Mouse (Mus musculus) limb, embryonic 15.5 days (tissue): ENCODE data around the gene Arl8b. TPM values are rescaled to one million over a fixed set of nuclear protein-coding genes. Genes with fewer than 3 reads are reported as not detected.

Experiments used
- ATAC-seq: fragments of 200-750 bp; cut with Nextera tagmentation; 2 replicates; pipeline ENCODE4 v1.8.0; 2017; ENCODE audit warnings: low read depth, moderate TSS enrichment; ENCODE audit not compliant: insufficient number of reproducible peaks, low FRiP score, low TSS enrichment
- H3K27ac ChIP-seq: fragments of 300-500 bp; sonication (generic); 2 replicates; pipeline ENCODE4 v1.5.1; 2015; ENCODE audit warnings: moderate library complexity, mild to moderate bottlenecking, inconsistent platforms
- H3K27me3 ChIP-seq: fragments of 300-500 bp; sonication (generic); 2 replicates; pipeline ENCODE4 v1.6.1; 2015; ENCODE audit warnings: inconsistent platforms
- H3K36me3 ChIP-seq: fragments of 300-500 bp; sonication (generic); 2 replicates; pipeline ENCODE4 v1.6.1; 2015; ENCODE audit warnings: inconsistent platforms
- H3K4me1 ChIP-seq: fragments of 300-500 bp; sonication (generic); 2 replicates; pipeline ENCODE4 v1.6.1; 2015; ENCODE audit warnings: inconsistent platforms
- H3K4me2 ChIP-seq: fragments of 300-500 bp; sonication (generic); 2 replicates; pipeline ENCODE4 v1.6.1; 2015; ENCODE audit warnings: mild to moderate bottlenecking, inconsistent platforms
- H3K4me3 ChIP-seq: fragments of 300-500 bp; sonication (generic); 2 replicates; pipeline ENCODE4 v1.5.1; 2015; ENCODE audit warnings: mild to moderate bottlenecking, inconsistent platforms
- H3K9ac ChIP-seq: fragments of 300-500 bp; sonication (generic); 2 replicates; pipeline ENCODE4 v1.6.1; 2015; ENCODE audit warnings: inconsistent platforms
- H3K9me3 ChIP-seq: fragments of 300-500 bp; sonication (generic); 2 replicates; pipeline ENCODE4 v1.6.1; 2016; ENCODE audit warnings: inconsistent platforms
- WGBS: fragments of 180-500 bp; shearing (Covaris S2); methylation state at CpG from one replicate; pipeline ENCODE4 v1.1.7; 2015; 5-methylcytosine and 5-hydroxymethylcytosine counted together
- polyA plus RNA-seq: library from polyadenylated mRNA; unstranded; fragments of >200 nt; fragmentation: Nextera tagmentation; extraction: Ambion mirVana; gene quantifications from 2 replicates; pipeline ENCODE4 v1.2.1, GENCODE M21; 2015

Gene Arl8b
- polyA plus RNA-seq, 1 experiment from 2014 or later, result 79.3 TPM

DNA sequence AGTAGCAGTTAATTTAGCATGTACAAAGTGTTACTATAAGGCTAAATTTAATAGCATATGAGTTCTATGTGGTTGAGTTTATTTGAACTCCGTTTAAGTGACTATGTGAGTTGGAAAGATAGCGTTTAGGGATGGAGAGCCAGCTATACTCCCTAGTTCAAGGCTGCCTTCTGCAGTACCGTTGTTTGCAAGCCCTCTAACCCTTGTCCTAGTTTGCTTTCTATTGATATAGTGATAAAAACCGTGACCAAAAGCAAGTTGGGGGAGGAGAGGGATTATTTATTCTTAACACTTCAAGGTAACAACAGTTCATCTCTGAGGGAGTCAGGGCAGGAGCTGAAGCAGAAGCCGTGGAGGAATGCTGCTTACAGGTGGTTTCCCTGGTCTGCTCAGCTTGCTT, 8.6 kb downstream of the Arl8b start:
- H3K27ac ChIP-seq, result no peak overlapping the region
- no peaks in the 10 kb centered on the region for H3K27me3 ChIP-seq
- H3K4me2 ChIP-seq, result no peak overlapping the region
- H3K9ac ChIP-seq, result no peak overlapping the region
- H3K4me1 ChIP-seq, result peaks cover 2% of the 10 kb centered on the region; the same call in 1 of the 2 replicates
- no peaks in the 10 kb centered on the region for H3K9me3 ChIP-seq
- 77% methylated on average over 5 of the region's 5 CpGs for WGBS
- H3K4me3 ChIP-seq, result no peak overlapping the region
- H3K36me3 ChIP-seq, result no peaks in the 10 kb centered on the region
- ATAC-seq, result no peak

DNA sequence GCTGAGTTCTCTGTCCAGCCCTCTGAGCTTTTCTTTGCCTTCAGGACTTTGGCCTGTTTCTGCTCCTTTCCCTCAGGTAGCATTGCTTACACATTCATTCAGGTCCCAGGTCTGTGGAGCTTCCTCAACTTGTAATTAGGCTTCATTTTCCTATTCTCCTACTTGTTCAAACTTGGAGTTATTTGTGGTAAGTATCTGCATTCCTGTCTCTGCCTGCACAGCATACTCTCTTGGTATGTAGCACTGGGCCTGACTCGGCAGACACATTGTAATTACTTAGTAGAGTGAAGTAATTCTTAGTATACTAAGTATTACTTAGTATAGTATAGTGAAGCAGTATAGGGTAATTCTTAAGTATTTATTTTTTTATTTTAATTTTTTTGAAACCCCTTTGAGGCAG, 13.0 kb downstream of the Arl8b start:
- Histone ChIP-seq H3K4me3 (no peak overlapping the region), H3K4me1 (peaks cover 6% of the 10 kb centered on the region; the same call in 1 of the 2 replicates), H3K27ac (no peak overlapping the region), H3K36me3 (no peaks in the 10 kb centered on the region), H3K4me2 (no peak overlapping the region), H3K9me3 (no peaks in the 10 kb centered on the region), H3K9ac (no peak overlapping the region), H3K27me3 (no peaks in the 10 kb centered on the region)
- WGBS, result 49% methylated on average over 1 of the region's 1 CpGs
- ATAC-seq, result no peak

DNA sequence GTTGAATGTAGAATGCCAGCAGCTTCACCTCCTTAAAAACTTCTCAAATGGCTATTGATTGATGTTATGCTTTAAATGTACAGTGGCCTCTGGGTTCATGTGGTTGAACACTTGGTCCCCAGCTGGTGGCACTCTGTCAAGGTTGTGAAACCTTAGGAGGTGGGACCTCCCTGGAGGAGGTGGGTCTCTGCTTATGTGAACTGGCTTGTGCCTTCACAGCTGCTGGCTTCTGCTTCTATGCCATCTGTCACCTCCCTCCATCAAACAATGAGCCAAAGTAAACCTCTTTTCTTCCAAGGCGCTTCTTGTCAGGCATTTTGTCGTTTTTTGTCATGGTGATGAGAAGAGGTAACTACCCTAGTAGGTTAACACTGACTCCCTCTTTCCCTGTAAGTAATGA, 13.8 kb downstream of the Arl8b start:
- no peak overlapping the region for H3K4me2 ChIP-seq
- WGBS, result 50% methylated on average over 2 of the region's 2 CpGs
- H3K4me3 ChIP-seq, result no peak overlapping the region
- ATAC-seq, result no peak
- no peaks in the 10 kb centered on the region for H3K36me3 ChIP-seq
- H3K27me3 ChIP-seq, result no peaks in the 10 kb centered on the region
- H3K27ac ChIP-seq, result no peak overlapping the region
- peaks cover 6% of the 10 kb centered on the region; the same call in 1 of the 2 replicates for H3K4me1 ChIP-seq
- H3K9me3 ChIP-seq, result no peaks in the 10 kb centered on the region
- no peak overlapping the region for H3K9ac ChIP-seq

GRCm38 (mm10) chr6:108805194-108805593, 22.3 kb downstream of the Arl8b start:
- H3K27ac ChIP-seq, result no peak overlapping the region
- no peaks in the 10 kb centered on the region for H3K27me3 ChIP-seq
- no peak overlapping the region for H3K4me3 ChIP-seq
- H3K9ac ChIP-seq, result no peak overlapping the region
- no peak for ATAC-seq
- H3K36me3 ChIP-seq, result no peaks in the 10 kb centered on the region
- no peaks in the 10 kb centered on the region for H3K4me1 ChIP-seq
- H3K9me3 ChIP-seq, result no peaks in the 10 kb centered on the region
- WGBS, result 39% methylated on average over 1 of the region's 1 CpGs
- H3K4me2 ChIP-seq, result no peak overlapping the region

DNA sequence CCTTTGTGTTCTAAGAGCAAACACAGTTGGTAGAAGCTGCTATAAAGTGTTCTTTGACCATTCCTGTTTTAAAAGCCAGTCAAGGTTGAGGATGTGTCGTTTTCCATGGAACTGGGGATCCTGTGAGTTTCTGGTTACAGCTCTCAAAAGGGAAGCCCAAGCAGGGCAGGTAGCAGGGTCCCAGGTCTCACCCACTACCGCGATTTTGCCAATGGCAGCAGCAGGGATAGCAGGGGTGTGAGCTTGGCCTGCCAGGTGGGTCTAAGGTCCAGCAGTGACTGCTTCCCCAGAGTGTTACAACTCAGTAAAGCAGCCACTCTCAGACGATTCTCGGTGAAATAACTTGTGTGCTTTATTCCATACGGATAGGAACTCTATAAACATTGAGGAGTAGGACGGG, 23.0 kb downstream of the Arl8b start:
- 74% methylated on average over 7 of the region's 7 CpGs for WGBS
- Histone ChIP-seq H3K27ac (no peak overlapping the region), H3K9me3 (no peaks in the 10 kb centered on the region), H3K9ac (no peak overlapping the region), H3K4me1 (no peaks in the 10 kb centered on the region), H3K27me3 (no peaks in the 10 kb centered on the region), H3K36me3 (no peaks in the 10 kb centered on the region), H3K4me2 (no peak overlapping the region), H3K4me3 (no peak overlapping the region)
- ATAC-seq, result no peak

DNA sequence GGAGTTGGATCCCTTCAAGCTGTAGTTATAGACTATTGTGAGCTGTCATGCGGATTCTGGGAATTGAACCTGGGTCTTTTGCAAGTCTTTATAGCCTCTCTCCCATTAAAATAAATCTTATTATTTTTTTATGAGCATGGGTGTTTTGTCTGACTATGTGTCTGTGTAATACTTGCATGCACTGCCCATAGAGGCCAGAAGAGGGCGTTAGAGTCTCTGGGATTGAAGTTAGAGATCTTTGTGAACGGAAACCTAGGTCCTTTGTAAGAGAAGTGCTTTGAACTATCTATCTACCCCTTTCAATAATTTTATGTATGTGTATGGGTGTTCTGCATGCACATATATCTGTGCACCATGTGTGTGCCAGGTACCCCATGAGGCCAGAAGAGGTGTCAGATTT, 24.5 kb downstream of the Arl8b start:
- no peaks in the 10 kb centered on the region for H3K36me3 ChIP-seq
- no peak overlapping the region for H3K4me3 ChIP-seq
- no peaks in the 10 kb centered on the region for H3K4me1 ChIP-seq
- no peak overlapping the region for H3K27ac ChIP-seq
- H3K9ac ChIP-seq, result no peak overlapping the region
- ATAC-seq, result no peak
- H3K9me3 ChIP-seq, result no peaks in the 10 kb centered on the region
- 62% methylated on average over 3 of the region's 3 CpGs for WGBS
- H3K27me3 ChIP-seq, result no peaks in the 10 kb centered on the region
- H3K4me2 ChIP-seq, result no peak overlapping the region

- Histone ChIP-seq H3K27ac (no peak overlapping the region), H3K4me2 (no peak overlapping the region), H3K4me1 (no peaks in the 10 kb centered on the region), H3K4me3 (no peak overlapping the region), H3K9ac (no peak overlapping the region), H3K36me3 (no peaks in the 10 kb centered on the region), H3K9me3 (no peaks in the 10 kb centered on the region), H3K27me3 (no peaks in the 10 kb centered on the region)
- WGBS, result 72% methylated on average over 1 of the region's 1 CpGs
- ATAC-seq, result no peak
These were observed 25.9 kb downstream of the Arl8b start for GRCm38 (mm10) chr6:108808786-108809185.

DNA sequence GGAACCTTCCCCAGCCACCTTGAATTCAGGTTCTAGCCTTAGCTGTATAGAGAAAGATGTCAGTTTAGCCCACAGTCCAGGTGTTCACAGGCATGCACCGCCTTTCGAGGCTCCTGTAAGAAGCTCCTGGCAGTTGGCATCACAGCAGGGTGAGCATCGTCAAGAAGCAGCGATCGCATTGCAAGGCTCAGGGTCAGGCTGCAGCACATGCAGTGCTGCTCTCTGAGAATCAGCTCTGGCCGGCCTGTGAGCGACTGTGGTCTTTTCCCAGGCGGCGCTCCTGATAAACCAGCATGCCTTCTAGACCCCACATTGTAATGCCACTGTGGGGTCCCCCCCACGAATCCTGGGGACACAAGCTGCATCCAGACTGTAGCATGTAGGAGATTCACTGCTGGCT, 27.3 kb downstream of the Arl8b start:
- Histone ChIP-seq H3K4me2 (no peak overlapping the region), H3K9ac (no peak overlapping the region), H3K9me3 (no peaks in the 10 kb centered on the region), H3K27me3 (no peaks in the 10 kb centered on the region), H3K36me3 (peaks cover 3% of the 10 kb centered on the region; the same call in 1 of the 2 replicates), H3K4me1 (no peaks in the 10 kb centered on the region), H3K27ac (no peak overlapping the region), H3K4me3 (no peak overlapping the region)
- no peak for ATAC-seq
- 73% methylated on average over 10 of the region's 10 CpGs for WGBS

DNA sequence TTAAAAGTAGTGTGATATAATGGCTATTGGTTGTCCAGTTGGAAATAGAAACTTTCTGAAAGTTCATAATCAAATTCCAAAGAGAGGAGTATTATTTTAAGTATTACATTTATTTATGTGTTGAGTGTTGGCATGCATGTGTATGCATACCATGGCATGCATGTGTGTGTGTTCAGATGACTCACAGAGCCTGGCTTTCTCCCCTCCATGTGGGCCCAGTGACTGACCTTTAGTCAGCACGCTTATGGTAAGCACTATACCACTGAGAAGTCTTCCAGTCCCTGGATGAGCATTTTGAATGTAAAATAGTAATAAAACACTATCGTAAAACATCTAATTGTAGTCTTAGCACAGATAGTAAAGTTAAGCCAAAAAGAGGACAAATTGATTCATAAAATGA, 29.2 kb downstream of the Arl8b start:
- Histone ChIP-seq H3K27ac (no peak overlapping the region), H3K9me3 (no peaks in the 10 kb centered on the region), H3K9ac (no peak overlapping the region), H3K4me2 (no peak overlapping the region), H3K36me3 (peaks cover 4% of the 10 kb centered on the region; the same call in 1 of the 2 replicates), H3K27me3 (no peaks in the 10 kb centered on the region), H3K4me3 (no peak overlapping the region), H3K4me1 (no peaks in the 10 kb centered on the region)
- 70% methylated on average over 2 of the region's 2 CpGs for WGBS
- no peak for ATAC-seq

DNA sequence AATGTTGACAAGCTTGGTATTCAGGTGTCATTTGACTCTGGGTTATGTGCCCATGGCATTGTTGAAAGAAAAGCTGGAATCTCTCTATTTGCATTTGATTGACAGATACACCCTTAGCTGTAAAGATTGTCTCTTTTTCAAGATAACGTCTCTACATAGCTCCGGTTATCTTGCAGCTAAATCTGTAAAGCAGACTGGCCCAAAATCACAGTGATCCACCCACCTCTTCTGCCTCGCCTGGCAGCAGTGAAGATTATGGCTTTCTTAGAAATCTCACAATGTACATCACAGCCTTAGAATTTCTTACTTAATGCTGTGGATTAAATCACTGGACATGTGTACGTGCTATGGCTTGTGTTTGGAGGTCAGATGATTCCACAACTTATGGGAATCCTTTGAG, 34.6 kb downstream of the Arl8b start:
- H3K9me3 ChIP-seq, result no peaks in the 10 kb centered on the region
- no peak overlapping the region for H3K4me2 ChIP-seq
- WGBS, result 81% methylated on average over 4 of the region's 4 CpGs
- H3K4me1 ChIP-seq, result no peaks in the 10 kb centered on the region
- no peak overlapping the region for H3K27ac ChIP-seq
- ATAC-seq, result no peak
- H3K27me3 ChIP-seq, result no peaks in the 10 kb centered on the region
- peaks cover 46% of the 10 kb centered on the region for H3K36me3 ChIP-seq
- H3K4me3 ChIP-seq, result no peak overlapping the region
- H3K9ac ChIP-seq, result no peak overlapping the region

GRCm38 (mm10) chr6:108824816-108825545, 42.1 kb downstream of the Arl8b start:
- Histone ChIP-seq H3K4me2 (no peak overlapping the region), H3K9me3 (no peaks in the 10 kb centered on the region), H3K36me3 (peaks cover 35% of the 10 kb centered on the region), H3K4me3 (no peak overlapping the region), H3K9ac (no peak overlapping the region), H3K4me1 (peaks cover 9% of the 10 kb centered on the region), H3K27ac (no peak overlapping the region), H3K27me3 (no peaks in the 10 kb centered on the region)
- ATAC-seq, result no peak
- 60% methylated on average over 7 of the region's 7 CpGs for WGBS

DNA sequence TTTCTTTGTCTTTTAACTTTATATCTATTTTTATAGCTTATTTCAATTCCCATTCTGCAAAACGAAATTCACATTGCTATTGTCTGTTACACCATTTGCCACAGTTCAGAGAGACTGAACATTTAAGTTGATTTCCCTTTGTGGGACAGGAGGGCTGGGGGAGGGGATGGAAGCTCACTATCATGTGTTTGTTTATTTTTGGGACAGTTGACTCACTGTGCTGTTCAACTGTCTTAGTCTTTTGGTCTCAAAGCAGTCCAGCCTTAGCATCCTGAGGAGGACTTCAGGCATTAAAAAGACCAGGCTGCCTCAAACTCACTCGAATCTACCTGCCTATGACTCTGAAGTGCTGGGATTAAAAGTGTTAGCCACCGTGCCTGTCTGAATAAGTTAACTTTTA, 43.2 kb downstream of the Arl8b start:
- no peak overlapping the region for H3K27ac ChIP-seq
- H3K9ac ChIP-seq, result no peak overlapping the region
- H3K9me3 ChIP-seq, result no peaks in the 10 kb centered on the region
- WGBS, result 68% methylated on average over 3 of the region's 3 CpGs
- H3K36me3 ChIP-seq, result peaks cover 26% of the 10 kb centered on the region
- H3K4me1 ChIP-seq, result peaks cover 11% of the 10 kb centered on the region
- no peak for ATAC-seq
- H3K27me3 ChIP-seq, result no peaks in the 10 kb centered on the region
- H3K4me2 ChIP-seq, result no peak overlapping the region
- H3K4me3 ChIP-seq, result no peak overlapping the region
